Mouse (Mus musculus) stomach, embryonic 15.5 days (tissue): ENCODE data around the gene Glipr2. TPM values are rescaled to one million over a fixed set of nuclear protein-coding genes. Genes with fewer than 3 reads are reported as not detected.

Experiments used
- ATAC-seq: fragments of 200-750 bp; cut with Nextera tagmentation; 2 replicates; pipeline ENCODE4 v1.8.0; 2017; ENCODE audit warnings: low read depth, moderate number of reproducible peaks, moderate TSS enrichment; ENCODE audit not compliant: insufficient read depth, low FRiP score
- H3K27ac ChIP-seq: fragments of 300-500 bp; sonication (generic); 2 replicates; pipeline ENCODE4 v1.5.1; 2015; ENCODE audit warnings: mild to moderate bottlenecking, inconsistent platforms
- H3K27me3 ChIP-seq: fragments of 300-500 bp; sonication (generic); replicated peaks from 2 replicates; pipeline ENCODE4 v1.6.1; 2015; ENCODE audit warnings: inconsistent platforms
- H3K36me3 ChIP-seq: fragments of 300-500 bp; sonication (generic); 2 replicates; pipeline ENCODE4 v1.6.1; 2015; ENCODE audit warnings: inconsistent platforms
- H3K4me1 ChIP-seq: fragments of 300-500 bp; sonication (generic); 2 replicates; pipeline ENCODE4 v1.6.1; 2015; ENCODE audit warnings: inconsistent platforms
- H3K4me2 ChIP-seq: fragments of 300-500 bp; sonication (generic); 2 replicates; pipeline ENCODE4 v1.6.1; 2015; ENCODE audit warnings: mild to moderate bottlenecking, inconsistent platforms
- H3K4me3 ChIP-seq: fragments of 300-500 bp; sonication (generic); replicated peaks from 2 replicates; pipeline ENCODE4 v1.5.1; 2015; ENCODE audit warnings: inconsistent platforms
- H3K9ac ChIP-seq: fragments of 300-500 bp; sonication (generic); 2 replicates; pipeline ENCODE4 v1.6.1; 2015; ENCODE audit warnings: inconsistent platforms
- H3K9me3 ChIP-seq: fragments of 300-500 bp; sonication (generic); 2 replicates; pipeline ENCODE4 v1.6.1; 2016; ENCODE audit warnings: inconsistent platforms
- WGBS: fragments of 180-500 bp; shearing (Covaris S2); methylation state at CpG from one replicate; pipeline ENCODE4 v1.1.7; 2015; 5-methylcytosine and 5-hydroxymethylcytosine counted together
- polyA plus RNA-seq: library from polyadenylated mRNA; unstranded; fragments of >200 nt; fragmentation: Nextera tagmentation; extraction: Ambion mirVana; gene quantifications from 2 replicates; pipeline ENCODE4 v1.2.1, GENCODE M21; 2015

The Glipr2 gene
- polyA plus RNA-seq, 1 experiment from 2014 or later = 106 TPM

- peak; percentile 98 for ATAC-seq
- peak overlapping the region; percentile 87 for H3K9ac ChIP-seq
- H3K9me3 ChIP-seq = no peaks in the 10 kb centered on the region
- WGBS = 1% methylated on average over 75 of the region's 77 CpGs
- peak overlapping the region; percentile 70 for H3K4me2 ChIP-seq
- no peaks in the 10 kb centered on the region for H3K27me3 ChIP-seq
- no peaks in the 10 kb centered on the region for H3K36me3 ChIP-seq
- peaks cover 19% of the 10 kb centered on the region for H3K4me1 ChIP-seq
- H3K4me3 ChIP-seq = peak overlapping the region; percentile 89
- H3K27ac ChIP-seq = peak overlapping the region; percentile 80
These were observed 55.5 kb downstream of the Glipr2 start for GRCm38 (mm10) chr4:44012376-44013367.

- H3K27ac ChIP-seq = no peak overlapping the region
- ATAC-seq = no peak
These were observed 56.3 kb downstream of the Glipr2 start for GRCm38 (mm10) chr4:44013391-44014070.

GRCm38 (mm10) chr4:44016071-44016470 is 58.9 kb downstream of the Glipr2 start:
- peaks cover 17% of the 10 kb centered on the region for H3K36me3 ChIP-seq
- no peak overlapping the region for H3K27ac ChIP-seq
- no peaks in the 10 kb centered on the region for H3K27me3 ChIP-seq
- no peak overlapping the region for H3K4me2 ChIP-seq
- no peak overlapping the region for H3K9ac ChIP-seq
- ATAC-seq = no peak
- H3K9me3 ChIP-seq = no peaks in the 10 kb centered on the region
- no peak overlapping the region for H3K4me3 ChIP-seq
- peaks cover 19% of the 10 kb centered on the region for H3K4me1 ChIP-seq
- 83% methylated on average over 4 of the region's 4 CpGs for WGBS

More at GRCm38 (mm10) chr4:44013391-44014070, 56.3 kb downstream of the Glipr2 start:
- 18% methylated on average over 11 of the region's 11 CpGs for WGBS
- Histone ChIP-seq H3K4me2 (peak overlapping the region; percentile 70), H3K4me1 (peaks cover 19% of the 10 kb centered on the region), H3K9ac (peak overlapping the region; percentile 87), H3K27me3 (no peaks in the 10 kb centered on the region), H3K9me3 (no peaks in the 10 kb centered on the region), H3K36me3 (no peaks in the 10 kb centered on the region), H3K4me3 (peak overlapping the region; percentile 89)

- H3K4me1 ChIP-seq = peaks cover 19% of the 10 kb centered on the region
- H3K4me2 ChIP-seq = no peak overlapping the region
- H3K9me3 ChIP-seq = no peaks in the 10 kb centered on the region
- H3K27ac ChIP-seq = no peak overlapping the region
- no peak overlapping the region for H3K9ac ChIP-seq
- no peaks in the 10 kb centered on the region for H3K27me3 ChIP-seq
- no peak for ATAC-seq
- peaks cover 22% of the 10 kb centered on the region for H3K36me3 ChIP-seq
- no peak overlapping the region for H3K4me3 ChIP-seq
- WGBS = 86% methylated on average over 12 of the region's 12 CpGs
These were observed 59.6 kb downstream of the Glipr2 start for GRCm38 (mm10) chr4:44016791-44017190.

GRCm38 (mm10) chr4:44022323-44022722 is 65.1 kb downstream of the Glipr2 start:
- Histone ChIP-seq H3K9ac (no peak overlapping the region), H3K4me3 (no peak overlapping the region), H3K27me3 (no peaks in the 10 kb centered on the region), H3K4me1 (no peaks in the 10 kb centered on the region), H3K27ac (no peak overlapping the region), H3K4me2 (no peak overlapping the region), H3K9me3 (no peaks in the 10 kb centered on the region), H3K36me3 (peaks cover 57% of the 10 kb centered on the region)
- ATAC-seq = no peak
- 82% methylated on average over 4 of the region's 4 CpGs for WGBS

GRCm38 (mm10) chr4:44022766-44023165 is 65.6 kb downstream of the Glipr2 start:
- H3K36me3 ChIP-seq = peaks cover 61% of the 10 kb centered on the region
- peaks cover 1% of the 10 kb centered on the region; the same call in 1 of the 2 replicates for H3K4me1 ChIP-seq
- no peaks in the 10 kb centered on the region for H3K9me3 ChIP-seq
- WGBS = 95% methylated on average over 11 of the region's 11 CpGs
- H3K27ac ChIP-seq = no peak overlapping the region
- no peak overlapping the region for H3K4me3 ChIP-seq
- H3K4me2 ChIP-seq = no peak overlapping the region
- H3K27me3 ChIP-seq = no peaks in the 10 kb centered on the region
- H3K9ac ChIP-seq = no peak overlapping the region
- ATAC-seq = no peak

- Histone ChIP-seq H3K9me3 (no peaks in the 10 kb centered on the region), H3K9ac (no peak overlapping the region), H3K4me2 (no peak overlapping the region), H3K4me1 (peaks cover 10% of the 10 kb centered on the region), H3K36me3 (peaks cover 61% of the 10 kb centered on the region), H3K27ac (no peak overlapping the region), H3K27me3 (no peaks in the 10 kb centered on the region), H3K4me3 (no peak overlapping the region)
- ATAC-seq = no peak
- 94% methylated on average over 9 of the region's 9 CpGs for WGBS
These were observed 66.5 kb downstream of the Glipr2 start for GRCm38 (mm10) chr4:44023681-44024080.

- Histone ChIP-seq H3K9me3 (no peaks in the 10 kb centered on the region), H3K27me3 (no peaks in the 10 kb centered on the region), H3K4me3 (no peak overlapping the region), H3K4me2 (no peak overlapping the region), H3K4me1 (peaks cover 12% of the 10 kb centered on the region), H3K27ac (no peak overlapping the region), H3K36me3 (peaks cover 62% of the 10 kb centered on the region), H3K9ac (no peak overlapping the region)
- 90% methylated on average over 6 of the region's 6 CpGs for WGBS
- ATAC-seq = no peak
These were observed 67.0 kb downstream of the Glipr2 start for GRCm38 (mm10) chr4:44024241-44024640.

- 89% methylated on average over 6 of the region's 6 CpGs for WGBS
- no peak overlapping the region for H3K27ac ChIP-seq
- H3K9ac ChIP-seq = no peak overlapping the region
- H3K4me2 ChIP-seq = no peak overlapping the region
- no peaks in the 10 kb centered on the region for H3K27me3 ChIP-seq
- H3K9me3 ChIP-seq = no peaks in the 10 kb centered on the region
- peaks cover 12% of the 10 kb centered on the region for H3K4me1 ChIP-seq
- peaks cover 63% of the 10 kb centered on the region for H3K36me3 ChIP-seq
- no peak for ATAC-seq
- no peak overlapping the region for H3K4me3 ChIP-seq
These were observed 68.4 kb downstream of the Glipr2 start for GRCm38 (mm10) chr4:44025570-44025969.

Other genes starting within 250 kb of the Glipr2 start
- not detected in 2 replicates for gene Olfr71, start 247.1 kb upstream of the Glipr2 start, polyA plus RNA-seq
- 0.67 and 0.87 TPM in 2 replicates for gene Hrct1, start 230.2 kb upstream of the Glipr2 start, polyA plus RNA-seq
- 0.09 and 0.18 TPM in 2 replicates for gene Spaar, start 227.4 kb upstream of the Glipr2 start, polyA plus RNA-seq
- gene Olfr159, start 186.4 kb upstream of the Glipr2 start, polyA plus RNA-seq = not detected in 2 replicates
- gene Olfr156, start 133.5 kb upstream of the Glipr2 start, polyA plus RNA-seq = not detected in 2 replicates
- gene Olfr157, start 117.2 kb upstream of the Glipr2 start, polyA plus RNA-seq = not detected in 2 replicates
- gene Olfr155, start 105.8 kb upstream of the Glipr2 start, polyA plus RNA-seq = not detected in 2 replicates
- 21.8 and 22.4 TPM in 2 replicates for gene Reck, start 81.9 kb upstream of the Glipr2 start, polyA plus RNA-seq
- gene Ccin, start 26.1 kb downstream of the Glipr2 start, polyA plus RNA-seq = not detected in 2 replicates
- gene Clta, start 47.1 kb downstream of the Glipr2 start, polyA plus RNA-seq = 248 and 262 TPM in 2 replicates
- gene Gne, start 126.8 kb downstream of the Glipr2 start, polyA plus RNA-seq = 27.8 and 29.8 TPM in 2 replicates